Mouse (Mus musculus): Measurements from ENCODE around the gene Tuba8.

The Tuba8 gene

GRCm38 (mm10) chr6:121226744-121227143 is 16.2 kb downstream of the Tuba8 start:
- no peak for ATAC-seq (ENCODE audit: low TSS enrichment)

- no peak for ATAC-seq (ENCODE audit: low TSS enrichment)
Measured at GRCm38 (mm10) chr6:121228421-121228820, 17.9 kb downstream of the Tuba8 start.

DNA sequence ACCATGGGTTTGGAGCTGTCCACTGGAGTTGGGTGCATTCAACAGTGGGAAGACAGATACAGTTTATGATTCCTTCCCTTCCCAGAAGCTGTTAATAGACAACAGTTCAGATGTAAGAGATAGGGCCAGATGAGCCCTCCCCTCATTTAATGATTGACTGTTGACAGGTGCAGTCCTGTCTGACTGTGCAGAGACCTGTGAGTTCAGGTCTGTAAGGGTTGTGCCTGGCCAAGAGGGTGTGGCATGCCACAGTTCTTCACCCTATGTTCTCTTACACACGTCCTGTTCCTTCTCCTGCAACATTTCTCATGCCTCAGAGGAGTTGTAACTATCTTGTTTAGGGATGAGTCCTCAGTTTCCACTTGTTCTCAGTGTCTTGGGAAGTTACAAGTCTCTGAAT is 22.2 kb downstream of the Tuba8 start:
- no peak for ATAC-seq (ENCODE audit: low TSS enrichment)

- no peak for ATAC-seq (ENCODE audit: low TSS enrichment)
Measured at GRCm38 (mm10) chr6:121236386-121236785, 25.9 kb downstream of the Tuba8 start.

- no peak for ATAC-seq (ENCODE audit: low TSS enrichment)
Measured at GRCm38 (mm10) chr6:121238209-121238608, 27.7 kb downstream of the Tuba8 start.

DNA sequence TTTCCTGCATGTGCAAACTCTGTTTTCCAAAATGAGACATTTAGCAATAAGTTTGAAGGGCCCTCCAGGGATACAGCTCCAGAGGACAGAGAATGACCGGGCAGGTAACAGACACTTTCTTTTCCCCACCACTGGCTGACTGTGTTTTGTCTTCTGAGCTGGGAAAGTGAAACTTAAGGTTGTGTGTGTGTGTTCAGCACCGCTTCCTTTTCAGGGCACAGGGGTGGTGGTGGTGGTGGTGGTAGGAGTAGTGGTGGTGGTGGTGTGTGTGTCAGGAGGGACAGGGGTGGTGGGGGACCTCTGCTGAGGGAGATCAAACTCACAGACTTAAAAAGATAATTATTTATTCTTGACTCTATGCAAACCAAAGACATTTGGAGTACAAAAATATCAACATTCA is 31.3 kb downstream of the Tuba8 start:
- ATAC-seq (ENCODE audit: low TSS enrichment), result no peak

GRCm38 (mm10) chr6:121243161-121243560 is 32.7 kb downstream of the Tuba8 start:
- ATAC-seq (ENCODE audit: low TSS enrichment), result no peak

DNA sequence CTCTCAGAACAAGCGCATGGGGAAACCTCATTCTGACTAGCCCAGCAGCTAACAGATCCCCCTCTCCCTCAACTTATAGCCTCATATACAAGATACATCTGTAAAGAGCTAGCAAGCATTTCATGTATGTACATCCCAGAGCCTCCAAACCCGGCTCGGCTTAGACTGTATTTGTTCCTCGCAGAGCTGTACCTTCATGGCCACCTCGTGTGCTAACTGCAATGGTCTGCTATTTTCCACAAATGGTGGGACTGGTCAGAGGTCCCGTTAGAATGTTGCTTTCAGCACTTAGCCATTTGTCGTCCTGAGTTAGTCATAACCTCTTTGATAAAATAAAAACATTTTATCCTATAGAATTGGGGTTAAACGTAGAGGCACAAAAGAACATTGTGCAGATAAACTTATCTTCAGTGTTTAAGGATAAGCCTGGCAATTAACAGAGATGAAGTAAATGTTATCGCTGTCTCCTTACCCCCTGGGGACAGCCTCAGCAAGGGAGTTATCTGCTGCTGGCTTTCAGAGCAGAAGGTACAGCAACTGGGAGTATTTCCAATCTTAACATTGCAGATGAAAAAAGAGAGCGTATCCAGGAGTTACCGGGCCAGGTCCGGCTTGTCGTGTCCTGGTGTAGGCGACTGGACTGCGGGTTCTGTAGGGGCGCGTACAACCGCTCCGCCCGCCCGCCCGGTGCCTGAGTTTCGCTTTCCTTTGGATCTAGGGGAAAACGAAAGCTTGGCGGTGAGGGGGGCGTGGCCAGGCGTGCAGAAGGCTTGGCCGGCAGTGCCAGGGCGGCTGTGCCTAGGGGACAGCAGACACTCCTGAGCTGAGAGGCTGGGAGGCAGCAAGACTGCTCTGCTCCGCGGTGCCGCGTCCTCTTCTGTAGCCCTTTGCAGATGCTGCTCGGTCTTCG is 34.9 kb downstream of the Tuba8 start, which contains the start of gene Usp18:
Usp18 (plus strand) TSS at position 780 of the 910 bp plus-strand sequence.
- ATAC-seq (ENCODE audit: low TSS enrichment), result peak; percentile 96

GRCm38 (mm10) chr6:121246037-121246361 is 35.5 kb downstream of the Tuba8 start:
- ATAC-seq (ENCODE audit: low TSS enrichment), result no peak

DNA sequence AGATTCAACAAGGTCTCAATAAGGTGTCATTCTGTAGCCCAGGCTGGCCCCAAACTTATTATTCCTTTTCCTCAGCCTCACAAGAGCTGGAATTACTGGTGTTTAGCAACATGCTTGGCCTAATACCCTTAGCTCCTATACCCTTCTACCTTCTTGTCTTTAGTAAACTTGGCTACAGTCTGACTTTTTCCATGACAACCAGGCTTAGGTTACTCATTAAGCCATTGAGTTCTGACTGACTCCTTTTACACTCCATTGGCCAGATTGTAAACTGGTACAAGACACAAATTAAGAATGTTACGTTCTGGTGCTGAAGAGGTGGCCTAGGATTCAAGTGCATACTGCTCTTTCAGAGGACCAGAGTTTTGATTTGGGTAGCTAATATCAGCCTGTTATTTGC is 39.9 kb downstream of the Tuba8 start:
- no peak for ATAC-seq (ENCODE audit: low TSS enrichment)

- ATAC-seq (ENCODE audit: low TSS enrichment), result no peak
Measured at GRCm38 (mm10) chr6:121251256-121251655, 40.8 kb downstream of the Tuba8 start.

- peak; percentile 89 for ATAC-seq (ENCODE audit: low TSS enrichment)
Measured at GRCm38 (mm10) chr6:121260548-121260947, 50.1 kb downstream of the Tuba8 start.

DNA sequence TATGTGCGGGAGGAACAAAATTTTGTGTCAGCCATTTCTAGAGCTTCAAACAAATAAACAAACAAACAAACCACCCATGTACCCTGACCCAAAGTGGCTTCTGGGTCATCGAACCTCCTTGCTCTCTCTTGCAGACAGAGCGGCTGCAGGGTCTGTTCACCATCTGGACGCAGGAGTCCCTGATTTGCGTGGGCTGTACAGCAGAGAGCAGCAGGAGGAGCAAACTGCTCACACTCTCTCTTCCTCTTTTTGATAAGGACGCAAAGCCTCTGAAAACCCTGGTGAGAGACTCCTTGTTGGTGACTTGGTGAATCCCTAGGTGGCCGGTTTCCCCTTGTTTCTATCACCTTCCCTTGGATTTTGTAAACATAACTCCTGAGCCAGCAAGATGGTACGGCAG is 50.7 kb downstream of the Tuba8 start:
- ATAC-seq (ENCODE audit: low TSS enrichment), result no peak

- no peak for ATAC-seq (ENCODE audit: low TSS enrichment)
Measured at GRCm38 (mm10) chr6:121262004-121262403, 51.5 kb downstream of the Tuba8 start.

- ATAC-seq (ENCODE audit: low TSS enrichment), result no peak
Measured at GRCm38 (mm10) chr6:121262496-121262895, 52.0 kb downstream of the Tuba8 start.

DNA sequence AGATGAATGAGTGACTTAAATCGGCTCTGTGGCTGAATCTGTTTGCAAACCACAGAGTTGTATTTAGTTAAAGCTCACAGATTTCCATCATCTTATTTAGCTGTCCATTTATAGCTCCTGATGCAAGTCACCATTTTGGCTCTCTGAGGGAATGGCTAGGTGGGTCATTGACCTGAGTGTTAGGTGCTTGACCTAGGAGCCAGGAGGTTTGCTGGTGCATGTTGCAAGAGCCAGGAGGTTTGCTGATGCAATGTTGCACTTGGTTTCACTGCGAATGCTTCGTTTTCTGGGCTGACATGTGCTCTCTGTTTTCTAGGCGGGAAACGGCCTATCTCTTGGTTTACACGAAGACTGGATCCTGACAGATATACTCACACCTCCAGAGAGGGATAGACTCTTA is 59.7 kb downstream of the Tuba8 start:
- ATAC-seq (ENCODE audit: low TSS enrichment), result no peak

- ATAC-seq (ENCODE audit: low TSS enrichment), result 0 out of 2 replicates have a peak, but pooled peaks have one; percentile 2
Measured at GRCm38 (mm10) chr6:121271707-121272074, 61.2 kb downstream of the Tuba8 start.

GRCm38 (mm10) chr6:121272075-121272800 is 61.7 kb downstream of the Tuba8 start:
- ATAC-seq (ENCODE audit: low TSS enrichment), result peak; percentile 96

DNA sequence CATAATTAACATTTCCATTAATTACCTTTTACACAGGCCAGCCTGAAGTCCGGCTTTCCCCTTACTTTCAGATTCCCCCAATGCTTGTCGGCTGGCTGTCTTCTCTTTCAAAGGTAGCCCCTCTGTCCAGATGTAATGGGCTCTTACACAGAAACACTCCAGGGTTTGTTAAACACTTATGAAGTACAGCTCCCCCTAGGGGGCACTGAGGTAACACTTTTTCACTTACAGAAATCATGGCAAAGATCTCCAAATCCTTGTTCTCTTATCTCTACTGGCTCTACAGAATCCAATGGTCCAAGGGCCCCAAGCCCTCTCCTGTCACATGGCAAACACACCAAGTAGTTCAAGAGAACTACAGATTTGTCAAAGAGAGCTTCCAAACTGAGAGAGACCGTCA is 63.9 kb downstream of the Tuba8 start:
- no peak for ATAC-seq (ENCODE audit: low TSS enrichment)

Data from frontal cortex, adult (tissue).